Mouse (Mus musculus) cortical plate, adult 2 months (tissue): ENCODE measurements around the gene Tmem159.

Experiments used
- CTCF ChIP-seq: fragments of 200-500 bp; IDR thresholded peaks from 2 replicates; pipeline ENCODE4 v1.5.1; 2011; ENCODE audit warnings: mild to moderate bottlenecking, control low read depth, low read length; ENCODE audit not compliant: insufficient read depth; ENCODE audit errors: extremely low read depth
- POLR2A ChIP-seq: fragments of 200-500 bp; IDR thresholded peaks from 2 replicates; pipeline ENCODE4 v1.6.1; 2011; ENCODE audit warnings: mild to moderate bottlenecking, low read length, control low read depth; ENCODE audit not compliant: insufficient read depth; ENCODE audit errors: extremely low read depth

DNA sequence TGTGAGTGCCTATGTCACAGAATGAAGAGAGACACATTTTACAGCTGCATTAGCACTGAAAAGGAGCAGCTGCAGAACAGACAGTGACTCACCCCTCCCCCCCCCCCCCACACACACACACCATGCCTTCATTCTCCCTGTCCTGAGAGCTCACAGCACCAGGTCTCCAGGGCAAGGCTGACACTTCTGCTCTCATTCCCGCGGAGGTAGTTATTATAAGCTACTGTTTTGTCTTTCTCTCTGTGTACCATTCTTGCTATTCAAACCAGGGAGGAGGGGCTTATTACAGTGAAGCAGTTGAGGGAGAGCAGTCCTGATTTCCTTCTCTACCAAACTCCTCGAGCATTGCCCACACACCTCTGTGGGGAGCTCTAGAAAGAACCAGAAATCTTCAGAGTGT, 33.0 kb upstream of the Tmem159 start:
- TF ChIP-seq POLR2A (no peak), CTCF (no peak)
